Mouse (Mus musculus): ENCODE data around the gene Stoml2.

- TF ChIP-seq CTCF (IDR thresholded peaks at IDR 0.05; ENCODE audit: borderline replicate concordance, insufficient read depth, low read length) (no peak), POLR2A (IDR thresholded peaks at IDR 0.05; ENCODE audit: low read depth, low read length) (no peak)
Observed at GRCm38 (mm10) chr4:43004951-43005350, 26.6 kb downstream of the Stoml2 start.
